Mouse (Mus musculus): ENCODE data around the gene Hck.

DNA sequence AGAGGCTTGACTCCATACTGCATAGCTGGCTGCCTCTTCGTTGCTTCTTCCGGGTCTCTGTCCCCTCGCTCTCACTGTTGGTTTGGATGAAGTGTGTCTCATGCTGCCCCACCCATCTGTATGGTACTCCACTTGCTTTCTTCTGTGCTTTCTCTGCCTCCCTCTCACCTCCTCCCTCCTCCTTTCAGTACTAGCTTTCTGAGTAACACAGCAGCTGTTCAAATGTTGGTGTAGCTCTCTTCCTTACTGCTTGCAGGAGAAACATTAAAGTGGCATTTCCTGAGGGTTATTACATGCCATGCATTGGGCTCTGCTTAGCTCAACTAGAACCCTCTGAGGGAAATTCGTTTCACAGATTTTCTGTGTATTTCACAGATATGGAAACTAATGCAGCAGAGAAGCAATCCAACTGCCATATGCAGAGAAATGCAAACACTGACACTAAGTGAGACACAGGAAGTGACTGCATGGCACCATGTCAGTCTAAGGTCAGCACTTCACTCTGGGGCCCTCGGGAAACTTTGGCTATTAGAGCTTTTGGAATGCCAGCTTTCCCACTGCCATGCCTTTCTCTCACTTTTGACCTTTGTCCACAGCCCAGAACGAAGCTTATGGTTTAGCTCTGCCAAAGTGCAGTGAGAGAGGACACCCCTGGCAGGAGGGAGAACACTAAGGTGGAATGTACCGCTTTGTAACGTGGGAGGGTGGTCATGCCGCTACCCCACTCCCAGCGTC, 71.0 kb downstream of the Hck start:
- no peak for TF ChIP-seq CTCF (IDR thresholded peaks at IDR 0.05; ENCODE audit: borderline replicate concordance, insufficient read depth, low read depth, low read length)
- TF ChIP-seq POLR2A (IDR thresholded peaks at IDR 0.05; ENCODE audit: borderline replicate concordance, insufficient read depth, low read length) = no peak
